Mouse (Mus musculus) intestine, embryonic 16.5 days (tissue): ENCODE results near the gene Chchd5. TPM values are rescaled to one million over a fixed set of nuclear protein-coding genes. Genes with fewer than 3 reads are reported as not detected.

Source experiments
- ATAC-seq: fragments of 200-750 bp; cut with Nextera tagmentation; 2 replicates; pipeline ENCODE4 v1.8.0; 2017; ENCODE audit warnings: moderate TSS enrichment, moderate library complexity
- H3K27ac ChIP-seq: fragments of 300-500 bp; sonication (generic); 2 replicates; pipeline ENCODE4 v1.5.1; 2014; ENCODE audit warnings: mild to moderate bottlenecking, low read length
- H3K27me3 ChIP-seq: fragments of 300-500 bp; sonication (generic); replicated peaks from 2 replicates; pipeline ENCODE4 v1.6.1; 2014; ENCODE audit warnings: low read length, control low read depth, mixed read lengths; ENCODE audit not compliant: control insufficient read depth, insufficient read depth
- H3K36me3 ChIP-seq: fragments of 300-500 bp; sonication (generic); 2 replicates; pipeline ENCODE4 v1.6.1; 2014; ENCODE audit warnings: low read length, control low read depth; ENCODE audit not compliant: control insufficient read depth, insufficient read depth
- H3K4me1 ChIP-seq: fragments of 300-500 bp; sonication (generic); 2 replicates; pipeline ENCODE4 v1.6.1; 2014; ENCODE audit warnings: low read length, control low read depth, mixed read lengths; ENCODE audit not compliant: control insufficient read depth, insufficient read depth
- H3K4me2 ChIP-seq: fragments of 300-500 bp; sonication (generic); 2 replicates; pipeline ENCODE4 v1.6.1; 2014; ENCODE audit warnings: low read depth, low read length, control low read depth
- H3K4me3 ChIP-seq: fragments of 300-500 bp; sonication (generic); 2 replicates; pipeline ENCODE4 v1.5.1; 2014; ENCODE audit warnings: mild to moderate bottlenecking, low read length
- H3K9ac ChIP-seq: fragments of 300-500 bp; sonication (generic); 2 replicates; pipeline ENCODE4 v1.6.1; 2014; ENCODE audit warnings: low read depth, low read length
- H3K9me3 ChIP-seq: fragments of 300-500 bp; sonication (generic); 2 replicates; pipeline ENCODE4 v1.6.1; 2016; ENCODE audit warnings: low read length, control low read depth; ENCODE audit not compliant: control insufficient read depth
- WGBS: fragments of 180-500 bp; shearing (Covaris S2); extraction: QIAGEN DNeasy Blood & Tissue Kit; methylation state at CpG from one replicate; pipeline ENCODE4 v1.1.7; 2014; 5-methylcytosine and 5-hydroxymethylcytosine counted together
- polyA plus RNA-seq: library from polyadenylated mRNA; unstranded; fragments of >200 nt; fragmentation: Nextera tagmentation; extraction: Ambion mirVana; gene quantifications from 2 replicates; pipeline ENCODE4 v1.2.1, GENCODE M21; 2015

The Chchd5 gene
- polyA plus RNA-seq, 1 experiment from 2014 or later: 23.8 TPM

DNA sequence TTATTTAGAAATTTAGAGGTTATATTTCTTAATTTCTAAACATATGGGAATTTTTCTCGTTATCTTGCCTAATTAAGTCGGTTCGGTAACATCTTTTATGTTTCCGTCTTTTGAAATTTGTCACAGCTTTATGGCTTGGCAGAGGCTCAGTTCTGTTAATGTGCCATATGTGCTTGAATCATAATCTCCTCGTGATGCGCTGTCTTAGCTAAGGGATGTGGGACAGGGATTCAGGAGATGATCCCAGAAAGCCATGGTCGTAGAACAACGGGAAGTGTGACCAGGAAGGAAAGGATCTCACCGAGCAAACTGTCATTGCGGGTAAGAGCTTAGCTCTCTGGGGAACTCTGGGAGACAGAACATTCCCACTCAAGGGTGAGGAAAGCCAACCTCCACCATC, 10.4 kb downstream of the Chchd5 start:
- H3K36me3 ChIP-seq: no peaks in the 10 kb centered on the region
- no peak overlapping the region for H3K27ac ChIP-seq
- no peaks in the 10 kb centered on the region for H3K27me3 ChIP-seq
- no peak for ATAC-seq
- H3K4me3 ChIP-seq: no peak overlapping the region
- no peaks in the 10 kb centered on the region for H3K9me3 ChIP-seq
- H3K4me1 ChIP-seq: no peaks in the 10 kb centered on the region
- 88% methylated on average over 10 of the region's 10 CpGs for WGBS
- H3K9ac ChIP-seq: no peak overlapping the region
- H3K4me2 ChIP-seq: no peak overlapping the region

- Histone ChIP-seq H3K36me3 (no peaks in the 10 kb centered on the region), H3K27ac (no peak overlapping the region), H3K9ac (no peak overlapping the region), H3K4me1 (no peaks in the 10 kb centered on the region), H3K27me3 (no peaks in the 10 kb centered on the region), H3K4me3 (no peak overlapping the region), H3K4me2 (no peak overlapping the region), H3K9me3 (no peaks in the 10 kb centered on the region)
- no peak for ATAC-seq
- 64% methylated on average over 2 of the region's 2 CpGs for WGBS
These were observed 19.3 kb downstream of the Chchd5 start for GRCm38 (mm10) chr2:129148836-129149235.

GRCm38 (mm10) chr2:129150386-129150785, 20.9 kb downstream of the Chchd5 start:
- H3K9ac ChIP-seq: no peak overlapping the region
- H3K4me2 ChIP-seq: no peak overlapping the region
- H3K4me3 ChIP-seq: no peak overlapping the region
- H3K27me3 ChIP-seq: no peaks in the 10 kb centered on the region
- no peaks in the 10 kb centered on the region for H3K4me1 ChIP-seq
- WGBS: 77% methylated on average over 5 of the region's 5 CpGs
- ATAC-seq: no peak
- no peaks in the 10 kb centered on the region for H3K36me3 ChIP-seq
- no peak overlapping the region for H3K27ac ChIP-seq
- no peaks in the 10 kb centered on the region for H3K9me3 ChIP-seq

DNA sequence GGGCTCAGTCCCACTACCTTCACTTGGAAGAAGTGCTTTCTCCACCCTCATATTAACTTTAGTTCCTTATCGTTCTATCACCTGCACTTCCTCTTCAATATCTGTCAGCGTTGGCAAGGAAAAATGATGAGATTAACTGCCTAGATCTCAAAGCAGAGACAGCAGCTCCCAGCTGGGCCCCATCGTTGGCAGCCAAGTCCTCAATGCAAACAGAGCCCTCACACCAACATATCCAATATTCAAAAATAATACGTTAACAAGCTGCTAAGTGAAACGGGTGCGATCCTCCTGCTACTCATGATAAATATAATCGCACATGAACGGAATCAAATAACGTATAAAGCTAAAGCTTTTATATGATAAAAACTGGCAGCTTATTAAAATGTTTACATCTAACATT, 21.6 kb downstream of the Chchd5 start:
- H3K9me3 ChIP-seq: no peaks in the 10 kb centered on the region
- WGBS: 73% methylated on average over 9 of the region's 9 CpGs
- H3K4me2 ChIP-seq: no peak overlapping the region
- no peak overlapping the region for H3K4me3 ChIP-seq
- no peak overlapping the region for H3K9ac ChIP-seq
- H3K4me1 ChIP-seq: no peaks in the 10 kb centered on the region
- no peaks in the 10 kb centered on the region for H3K27me3 ChIP-seq
- no peak for ATAC-seq
- no peak overlapping the region for H3K27ac ChIP-seq
- no peaks in the 10 kb centered on the region for H3K36me3 ChIP-seq

DNA sequence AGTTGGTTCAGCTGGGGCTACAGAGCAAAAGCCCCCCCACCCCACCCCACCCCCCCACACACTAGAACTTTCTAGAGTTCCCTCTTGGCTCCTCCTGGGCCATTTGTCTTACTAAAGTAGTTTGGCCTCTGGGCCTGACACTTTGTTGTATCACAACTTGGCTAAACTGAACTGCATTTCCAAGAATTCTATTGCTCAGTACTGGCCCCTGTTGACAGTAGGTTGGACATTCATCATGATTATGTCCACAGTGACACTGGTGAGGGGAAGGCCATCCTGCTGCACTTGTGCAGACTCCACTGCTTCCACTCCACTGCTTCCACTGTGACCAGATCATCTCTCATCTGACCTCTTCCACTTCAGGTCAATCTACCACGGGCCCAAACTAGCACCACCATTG, 23.3 kb downstream of the Chchd5 start:
- Histone ChIP-seq H3K27ac (no peak overlapping the region), H3K36me3 (no peaks in the 10 kb centered on the region), H3K4me3 (no peak overlapping the region), H3K27me3 (no peaks in the 10 kb centered on the region), H3K4me2 (no peak overlapping the region), H3K9me3 (no peaks in the 10 kb centered on the region), H3K9ac (no peak overlapping the region), H3K4me1 (no peaks in the 10 kb centered on the region)
- WGBS: 62% methylated on average over 1 of the region's 1 CpGs
- no peak for ATAC-seq

GRCm38 (mm10) chr2:129164815-129165214, 35.3 kb downstream of the Chchd5 start:
- H3K36me3 ChIP-seq: no peaks in the 10 kb centered on the region
- no peak for ATAC-seq
- no peaks in the 10 kb centered on the region for H3K4me1 ChIP-seq

GRCm38 (mm10) chr2:129166466-129167463, 37.3 kb downstream of the Chchd5 start:
- WGBS: 64% methylated on average over 10 of the region's 10 CpGs
- H3K27ac ChIP-seq: no peak overlapping the region
- no peak overlapping the region for H3K4me2 ChIP-seq
- H3K4me1 ChIP-seq: no peaks in the 10 kb centered on the region
- no peak overlapping the region for H3K9ac ChIP-seq
- no peaks in the 10 kb centered on the region for H3K27me3 ChIP-seq
- H3K9me3 ChIP-seq: no peaks in the 10 kb centered on the region
- H3K36me3 ChIP-seq: no peaks in the 10 kb centered on the region
- ATAC-seq: no peak
- H3K4me3 ChIP-seq: no peak overlapping the region

More at GRCm38 (mm10) chr2:129164815-129165214, 35.3 kb downstream of the Chchd5 start:
- Histone ChIP-seq H3K9me3 (no peaks in the 10 kb centered on the region), H3K4me2 (no peak overlapping the region), H3K4me3 (no peak overlapping the region), H3K27me3 (no peaks in the 10 kb centered on the region), H3K9ac (no peak overlapping the region), H3K27ac (no peak overlapping the region)
- WGBS: 69% methylated on average over 5 of the region's 5 CpGs

- Histone ChIP-seq H3K4me1 (no peaks in the 10 kb centered on the region), H3K27ac (no peak overlapping the region), H3K9ac (no peak overlapping the region), H3K4me2 (no peak overlapping the region), H3K9me3 (no peaks in the 10 kb centered on the region), H3K36me3 (no peaks in the 10 kb centered on the region), H3K27me3 (no peaks in the 10 kb centered on the region), H3K4me3 (no peak overlapping the region)
- 65% methylated on average over 10 of the region's 10 CpGs for WGBS
- ATAC-seq: no peak
These were observed 43.9 kb downstream of the Chchd5 start for GRCm38 (mm10) chr2:129173386-129173785.

- WGBS: 41% methylated on average over 7 of the region's 7 CpGs
- H3K4me1 ChIP-seq: no peaks in the 10 kb centered on the region
- H3K4me2 ChIP-seq: no peak overlapping the region
- no peaks in the 10 kb centered on the region for H3K27me3 ChIP-seq
- H3K27ac ChIP-seq: no peak overlapping the region
- H3K4me3 ChIP-seq: no peak overlapping the region
- H3K9ac ChIP-seq: no peak overlapping the region
- no peaks in the 10 kb centered on the region for H3K9me3 ChIP-seq
- H3K36me3 ChIP-seq: no peaks in the 10 kb centered on the region
- ATAC-seq: peak; percentile 50
These were observed 45.0 kb downstream of the Chchd5 start for GRCm38 (mm10) chr2:129174474-129174873.
